Mouse (Mus musculus) layer of hippocampus, adult 9-11 months (tissue): ENCODE measurements around the gene Corin.

ENCODE experiments used
- DNase-seq: peaks from one replicate; pipeline ENCODE4 v3.0.0; 2022

Gene Corin

DNA sequence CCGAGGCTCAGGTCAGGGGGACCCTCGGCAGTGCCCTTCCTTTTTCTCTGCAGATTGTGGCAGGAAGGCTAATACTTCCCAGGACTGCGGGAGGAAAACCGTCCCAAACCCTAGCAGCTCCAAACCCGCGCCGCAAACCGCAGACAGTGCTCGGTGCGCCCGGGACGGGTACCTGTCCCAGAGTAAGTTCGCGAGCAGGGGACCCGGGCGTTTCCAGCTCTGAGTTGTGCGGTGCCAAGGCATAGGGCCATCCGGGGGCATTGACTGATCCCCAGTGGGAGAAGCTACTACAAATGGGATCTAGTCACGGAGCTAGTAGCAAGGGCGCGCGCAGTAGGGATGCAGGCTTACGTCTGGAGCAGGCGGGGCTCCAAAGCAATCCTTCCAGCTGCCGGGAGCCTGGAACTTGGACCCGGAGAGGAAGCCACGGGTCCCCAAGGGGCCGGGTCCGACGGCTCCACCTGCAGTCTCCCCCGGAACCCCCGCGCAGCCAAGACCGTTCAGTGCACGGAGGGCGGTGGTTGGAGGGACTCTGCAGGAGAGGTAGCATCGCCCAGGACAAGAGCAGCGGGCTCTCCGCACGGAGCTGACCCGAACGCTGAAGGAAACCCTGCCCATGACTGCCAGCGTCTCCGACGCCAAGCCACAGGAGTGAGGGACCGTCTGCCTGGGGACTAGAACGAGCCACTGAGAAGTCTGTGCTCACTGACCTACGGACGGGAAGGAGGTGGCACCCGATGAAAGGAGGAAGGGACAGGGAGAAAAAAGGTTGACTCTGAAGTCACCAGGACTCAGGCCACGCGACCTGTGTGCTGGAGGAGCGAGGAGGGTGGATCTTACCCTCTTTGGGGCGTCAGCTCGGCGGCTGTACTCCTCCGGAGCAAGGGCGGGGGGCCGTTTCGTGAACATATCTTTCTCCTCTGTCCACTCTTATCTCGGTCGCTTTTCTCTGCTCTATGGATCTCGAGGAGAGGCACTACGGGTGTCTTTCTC is at the start of gene Corin:
Gene Corin, minus strand, starts transcription at position 943 of the 993 bp plus-strand sequence.
- no peak for DNase-seq

DNA sequence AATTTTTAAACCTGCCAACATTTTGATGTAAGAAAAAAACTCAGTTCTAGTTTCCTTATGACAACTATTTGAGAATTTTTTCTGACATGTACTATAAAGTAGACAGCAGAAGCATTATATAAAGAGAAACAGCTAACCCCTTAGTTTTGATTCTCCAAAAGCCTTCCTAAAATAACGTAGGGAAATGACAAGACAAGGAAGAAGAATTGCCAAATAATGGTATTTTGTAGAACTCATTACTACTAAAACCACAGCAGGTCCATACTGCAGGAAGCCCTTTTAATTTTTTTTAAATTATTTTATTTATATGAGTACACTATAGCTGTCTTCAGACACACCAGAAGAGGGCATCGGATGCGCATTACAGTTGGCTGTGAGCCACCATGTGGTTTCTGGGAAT is 46.9 kb upstream of the Corin start:
- DNase-seq = no peak

DNA sequence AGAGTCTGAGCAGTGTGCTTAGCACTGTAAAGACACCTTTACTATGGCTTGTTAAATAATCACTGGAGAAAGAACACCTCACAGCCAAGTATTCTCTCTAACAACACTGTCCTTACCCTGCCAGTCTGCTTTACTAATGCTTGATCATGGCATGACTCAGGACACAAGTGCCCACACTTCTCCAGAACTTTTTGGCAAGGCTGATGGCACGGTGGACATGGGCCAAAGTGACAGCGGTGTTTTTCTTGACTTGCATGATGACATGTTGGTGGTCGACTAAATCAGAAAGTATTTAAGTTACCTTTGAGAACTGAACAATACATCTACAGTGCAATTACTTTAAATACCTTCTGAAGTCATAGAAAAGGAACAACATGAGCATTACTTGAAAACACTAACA is 24.6 kb upstream of the Corin start:
- DNase-seq = no peak

DNA sequence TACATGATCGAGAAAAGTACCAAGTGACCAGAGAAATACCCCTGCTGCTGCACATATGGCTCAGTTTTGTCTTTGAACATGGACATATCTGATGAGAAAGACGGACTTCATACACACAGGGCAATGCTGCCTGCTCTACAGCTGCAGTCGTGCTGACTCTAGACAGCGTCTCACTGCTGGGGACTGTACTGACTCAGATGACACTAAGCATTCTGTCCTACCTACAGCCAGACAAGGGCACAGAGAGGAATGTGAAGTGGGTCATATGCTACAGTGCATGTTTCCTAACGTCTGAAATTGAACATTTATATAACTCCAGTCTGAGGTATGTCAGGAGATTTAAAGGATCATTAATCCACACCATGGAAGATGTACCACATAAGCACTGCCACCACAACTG is 9.5 kb upstream of the Corin start:
- no peak for DNase-seq

DNA sequence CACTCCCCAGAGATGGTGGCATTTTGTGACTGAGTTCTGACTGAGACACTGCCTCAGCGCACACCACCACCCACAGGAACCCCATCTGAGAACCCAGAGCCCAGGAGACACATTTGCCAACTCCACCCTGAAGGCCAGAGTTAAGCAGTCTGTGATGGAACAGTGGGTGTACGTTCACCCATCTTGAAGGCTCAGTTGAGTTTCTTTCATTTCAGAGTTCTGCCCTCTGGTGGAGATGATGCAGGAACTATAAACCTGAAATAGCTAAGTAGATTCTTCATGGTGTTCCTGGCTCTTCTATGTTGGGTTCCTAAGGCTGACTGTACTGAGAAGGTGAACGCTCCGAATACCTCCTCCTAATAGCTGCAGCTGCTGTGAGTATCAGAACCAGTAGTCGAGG is 1.5 kb upstream of the Corin start:
- DNase-seq = peak; percentile 14

DNA sequence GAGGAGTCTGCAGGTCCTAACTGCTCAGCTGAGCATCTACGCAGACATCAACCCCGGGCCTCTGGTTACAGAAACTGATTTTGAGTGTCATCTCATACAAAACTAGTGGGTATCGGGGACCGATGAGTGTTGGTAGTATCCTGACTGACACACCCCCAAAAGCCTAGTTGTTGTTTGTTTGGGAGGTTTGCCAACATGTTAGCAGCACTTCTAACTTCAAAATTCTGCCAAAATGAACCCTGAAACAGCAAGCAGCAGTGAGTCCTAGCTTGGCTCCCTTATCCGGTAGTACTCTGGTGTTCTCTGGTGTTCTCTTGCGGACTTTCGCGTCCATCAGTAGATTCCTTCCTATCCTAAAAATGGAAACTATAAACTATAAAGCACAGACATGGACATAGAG is 1.5 kb downstream of the Corin start:
- DNase-seq = no peak

DNA sequence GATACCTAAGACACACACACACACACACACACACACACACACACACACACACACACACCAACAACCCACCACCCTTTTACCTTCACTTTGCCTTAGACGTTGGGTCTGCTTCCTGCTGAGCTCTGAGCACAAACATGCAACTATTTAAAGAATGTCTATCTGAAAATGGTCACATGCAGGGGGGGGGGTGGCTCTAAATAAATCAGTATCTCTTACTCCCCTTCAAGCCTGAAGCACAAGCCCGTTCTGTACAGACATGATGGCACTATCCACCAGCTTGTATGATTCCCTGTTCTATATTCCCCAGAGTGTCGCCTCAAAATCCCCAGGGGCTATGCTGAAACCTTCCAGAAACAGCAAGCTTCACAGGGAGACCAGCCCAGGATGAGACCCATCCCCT is 2.5 kb downstream of the Corin start:
- DNase-seq = no peak

DNA sequence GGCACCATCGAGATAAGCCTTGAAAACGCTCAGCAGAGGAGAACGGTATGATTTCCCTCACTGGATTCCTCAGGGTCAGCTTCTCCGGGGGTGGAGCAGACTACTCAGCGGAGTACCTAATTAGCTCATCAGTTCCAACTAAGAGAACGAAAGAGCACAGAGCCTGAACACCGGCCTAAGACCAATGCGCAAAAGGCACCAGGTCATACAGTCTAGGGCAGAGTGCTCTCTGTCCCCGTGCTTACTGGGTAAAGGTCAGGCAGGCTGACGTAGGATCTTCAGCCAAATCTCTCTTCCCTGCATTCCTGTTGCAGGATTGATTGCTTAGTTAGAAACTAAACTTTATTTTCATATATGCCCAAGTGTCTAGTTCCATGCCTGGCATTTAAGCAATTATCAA is 6.0 kb downstream of the Corin start:
- DNase-seq = no peak

DNA sequence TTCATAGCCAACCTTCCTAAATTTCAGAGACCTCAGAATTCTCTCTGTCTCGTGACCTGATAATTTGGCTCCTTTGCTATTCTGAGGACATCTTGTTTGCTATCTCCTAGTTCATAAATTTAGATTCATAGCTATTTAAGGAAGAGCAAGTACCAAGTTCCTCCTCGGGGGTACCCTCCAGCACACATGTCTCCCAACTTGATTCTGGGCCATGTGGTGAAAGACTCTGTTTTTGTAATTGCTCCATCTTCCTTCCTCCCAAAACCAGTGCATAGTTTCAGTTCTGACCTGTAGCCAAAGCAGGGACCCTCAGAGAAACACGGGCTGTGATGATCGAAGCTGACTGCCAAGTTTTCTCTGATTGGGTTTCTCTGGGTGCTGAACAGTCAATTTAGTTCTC is 7.5 kb downstream of the Corin start:
- DNase-seq = no peak

DNA sequence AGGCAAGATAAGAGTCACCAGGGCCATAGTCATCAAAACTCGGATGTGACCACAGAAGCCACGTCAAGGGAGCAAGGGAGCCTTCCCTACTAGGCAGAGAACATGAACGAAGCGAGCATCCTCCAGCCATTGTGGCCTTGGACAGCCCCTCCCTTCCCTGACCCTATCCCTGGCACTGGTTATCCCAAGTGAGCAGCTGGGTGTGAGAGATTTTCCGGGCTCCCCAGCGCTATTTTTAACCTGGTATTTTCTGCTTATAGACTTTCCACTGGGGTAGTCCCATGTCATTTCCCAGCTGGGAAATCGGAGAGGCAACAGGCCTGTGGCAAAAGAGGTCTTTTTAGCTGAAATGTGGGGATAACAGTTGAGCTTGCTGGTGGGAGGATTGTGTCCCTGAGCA is 10.4 kb downstream of the Corin start:
- no peak for DNase-seq

DNA sequence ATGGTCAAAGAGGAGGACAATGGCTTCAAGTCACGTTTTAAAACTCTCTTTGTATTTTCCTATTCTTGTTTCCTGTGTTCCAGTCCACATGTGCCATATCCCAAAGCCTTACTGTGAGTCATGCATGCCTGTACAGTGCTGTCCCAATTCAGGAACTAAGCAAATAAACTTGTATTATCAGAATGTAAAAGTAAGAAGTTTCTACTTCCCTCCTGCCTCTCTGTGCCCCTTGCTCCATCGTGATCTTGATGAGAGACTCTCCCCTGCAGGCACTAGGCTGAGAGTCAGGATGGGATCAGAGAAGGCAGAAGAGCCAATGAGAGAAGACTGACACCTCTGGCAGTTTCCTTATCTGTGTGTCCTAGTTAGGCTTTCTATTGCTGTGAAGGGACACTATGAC is 13.0 kb downstream of the Corin start:
- DNase-seq = no peak

DNA sequence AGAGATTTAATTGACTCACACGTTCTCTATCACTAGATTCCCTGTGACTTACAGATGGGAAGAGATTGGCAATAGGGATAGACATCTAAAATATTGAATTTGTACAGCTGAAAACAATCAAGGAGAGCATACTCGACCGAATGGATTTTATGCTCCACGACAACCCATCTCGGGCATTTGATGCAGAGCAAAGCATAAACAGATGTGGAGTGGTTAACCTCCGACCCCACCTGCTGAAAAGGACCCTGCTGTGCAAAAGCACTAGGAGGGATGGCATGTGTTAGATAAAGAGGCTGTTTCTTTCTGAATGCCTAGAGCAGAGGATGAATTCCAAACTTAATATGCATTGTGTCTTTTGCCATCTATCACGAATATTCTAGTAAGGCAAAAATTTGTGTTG is 23.8 kb downstream of the Corin start:
- DNase-seq = no peak

DNA sequence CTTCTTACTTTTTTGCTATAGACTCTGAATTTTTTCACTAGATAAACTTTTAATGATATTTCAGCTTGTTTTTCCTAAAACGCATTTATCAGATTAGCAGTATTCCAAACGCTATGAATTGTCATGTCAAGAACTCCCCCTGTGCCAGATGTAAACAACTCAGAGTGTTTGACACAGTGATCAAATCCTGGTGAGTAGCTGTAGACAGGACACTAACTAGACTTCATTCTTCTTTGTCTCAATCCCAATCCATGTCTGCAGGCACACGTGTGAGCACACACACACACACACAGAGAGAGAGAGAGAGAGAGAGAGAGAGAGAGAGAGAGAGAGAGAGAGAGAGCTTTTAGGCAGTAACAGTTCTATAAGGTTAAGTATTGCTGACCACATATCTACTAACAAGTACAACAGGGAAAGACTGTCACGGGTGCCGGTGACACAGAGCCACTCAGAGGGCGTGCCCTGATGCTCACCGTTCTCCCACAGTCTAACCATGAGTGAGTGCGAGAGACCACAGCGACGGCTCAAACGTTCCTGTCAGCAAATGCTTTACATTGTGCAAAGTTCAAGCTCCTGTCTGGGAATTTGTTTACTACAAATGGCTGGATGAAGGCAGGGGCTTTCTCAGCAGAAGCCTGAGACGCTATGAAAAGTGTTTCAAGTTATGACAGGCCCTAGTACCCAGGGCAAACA is 31.8 kb downstream of the Corin start:
- DNase-seq = no peak

DNA sequence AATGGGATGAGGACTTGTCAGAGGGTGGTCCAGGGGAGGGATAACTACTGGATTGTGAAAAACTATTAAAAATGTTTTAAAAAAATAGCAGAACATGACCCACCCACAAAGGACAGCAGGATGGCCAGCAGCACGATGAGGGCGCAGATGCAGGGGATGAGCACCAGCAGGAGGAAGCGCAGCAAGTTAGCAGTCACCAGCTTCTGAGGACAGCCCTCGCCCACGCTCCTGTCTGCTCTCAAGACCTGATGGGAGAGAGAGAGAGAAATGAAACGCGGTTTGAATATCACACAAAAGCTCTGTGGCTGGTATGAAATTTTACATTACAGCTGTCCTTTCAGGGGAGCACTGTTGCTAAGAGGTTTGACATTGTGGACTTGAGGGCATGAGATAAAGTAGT is 32.5 kb downstream of the Corin start:
- DNase-seq = peak; percentile 67

DNA sequence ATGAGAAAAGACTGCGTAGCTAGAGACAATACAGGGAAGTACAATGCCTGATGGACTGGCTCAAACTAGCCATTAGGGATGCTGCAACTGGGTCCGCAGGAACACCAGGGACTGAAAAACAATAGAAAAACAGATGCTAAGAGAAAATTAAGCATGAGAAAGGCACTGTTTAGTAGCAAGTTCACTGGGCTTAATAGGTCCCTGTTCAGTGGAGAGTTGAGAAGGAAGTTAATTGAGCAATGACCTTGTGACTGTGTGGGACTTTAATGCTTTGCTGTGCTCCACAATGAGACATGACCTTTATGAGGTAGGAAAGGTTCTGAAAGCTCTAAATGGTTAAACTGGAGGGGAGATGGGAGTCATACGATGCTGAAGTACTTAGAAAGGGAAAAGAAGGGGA is 39.3 kb downstream of the Corin start:
- DNase-seq = no peak

DNA sequence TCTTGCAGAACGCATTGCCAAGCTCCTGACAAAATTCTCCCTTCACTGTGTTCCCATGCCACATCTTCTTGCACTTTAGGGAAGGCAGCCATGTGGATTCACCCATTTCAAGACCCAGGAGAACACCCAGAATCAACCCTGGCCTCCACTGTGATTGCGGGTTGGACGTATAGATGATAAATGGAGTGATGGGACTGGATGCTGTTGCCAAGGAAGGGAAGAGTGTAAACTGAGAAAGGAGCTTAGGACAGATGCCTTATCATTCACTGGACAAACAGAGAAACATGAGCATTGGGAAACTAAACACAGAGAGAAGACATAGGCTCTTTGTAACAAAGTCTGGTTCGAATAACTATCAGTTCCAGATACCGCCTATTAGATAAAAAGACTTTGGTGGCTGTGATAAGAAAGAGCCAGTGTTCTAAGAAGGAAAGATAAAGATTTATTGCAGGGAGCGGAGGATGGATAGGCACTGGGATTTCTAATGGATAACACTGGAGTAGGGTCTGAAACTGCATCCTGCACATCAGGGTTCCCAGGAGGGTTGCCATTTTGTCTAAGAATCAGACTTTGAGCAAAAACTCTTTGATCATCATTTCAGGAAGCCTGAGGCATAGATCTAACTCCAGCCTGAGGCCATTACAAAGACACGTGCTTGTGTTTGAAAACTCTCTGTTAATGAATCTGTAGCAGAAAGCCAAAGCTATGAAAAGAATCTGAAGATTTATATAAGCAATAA is 44.7 kb downstream of the Corin start:
- no peak for DNase-seq

DNA sequence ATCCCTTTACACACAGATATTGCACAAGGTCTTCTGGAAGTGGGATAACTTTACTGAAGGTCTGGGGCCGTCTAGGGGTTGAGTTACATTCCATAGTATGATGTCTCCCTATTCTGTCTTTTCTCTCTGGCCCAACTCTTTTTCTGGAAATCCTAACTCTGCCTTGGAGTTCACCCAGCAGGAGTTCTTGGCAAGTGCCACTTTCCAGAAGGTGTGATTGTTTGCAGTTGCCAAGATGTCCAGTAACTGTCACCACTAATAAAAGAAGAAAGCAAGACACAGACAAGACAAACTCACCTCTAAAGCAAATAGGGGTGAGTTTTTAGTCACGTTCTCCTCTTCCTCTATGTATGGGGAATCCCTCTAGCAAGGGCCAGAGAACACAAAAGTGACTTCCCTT is 50.6 kb downstream of the Corin start:
- DNase-seq = no peak

DNA sequence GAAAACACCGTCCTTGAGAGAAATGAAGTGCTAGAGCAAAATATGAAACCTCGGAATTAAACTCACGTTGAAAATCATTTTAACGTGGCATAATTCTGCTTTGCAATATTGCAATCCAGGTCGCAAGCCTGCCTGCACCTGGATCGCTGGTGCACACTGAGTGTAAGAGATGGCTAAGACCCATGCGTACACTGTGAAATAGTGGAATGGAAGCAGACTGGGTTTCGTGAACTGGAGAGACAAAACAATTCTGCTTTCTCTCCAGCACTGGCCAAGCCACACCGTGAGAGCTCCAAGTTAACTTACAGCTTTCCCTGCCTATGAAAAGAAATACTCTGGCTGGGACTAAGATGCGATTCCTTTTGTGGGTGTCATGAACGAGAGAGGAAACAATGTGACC is 51.1 kb downstream of the Corin start:
- no peak for DNase-seq

DNA sequence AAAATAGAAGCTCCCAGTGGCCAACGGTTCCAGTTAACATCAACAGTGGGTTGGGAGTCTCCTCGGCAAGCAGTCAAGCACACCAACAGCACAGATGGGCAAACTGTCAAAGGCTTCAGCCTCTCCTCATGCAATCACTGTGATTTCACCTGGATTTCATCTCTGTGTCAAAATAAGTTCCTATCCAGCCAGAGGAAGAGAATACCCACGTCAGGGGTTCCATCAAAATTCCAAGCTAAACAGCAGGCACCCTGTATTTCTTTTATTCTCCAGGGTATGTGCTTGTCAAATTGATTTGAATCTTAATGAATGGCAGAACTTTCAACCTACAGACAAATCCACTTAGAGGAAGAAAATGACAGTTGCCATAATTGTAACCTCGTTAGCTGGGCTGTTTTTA is 51.5 kb downstream of the Corin start:
- DNase-seq = no peak

DNA sequence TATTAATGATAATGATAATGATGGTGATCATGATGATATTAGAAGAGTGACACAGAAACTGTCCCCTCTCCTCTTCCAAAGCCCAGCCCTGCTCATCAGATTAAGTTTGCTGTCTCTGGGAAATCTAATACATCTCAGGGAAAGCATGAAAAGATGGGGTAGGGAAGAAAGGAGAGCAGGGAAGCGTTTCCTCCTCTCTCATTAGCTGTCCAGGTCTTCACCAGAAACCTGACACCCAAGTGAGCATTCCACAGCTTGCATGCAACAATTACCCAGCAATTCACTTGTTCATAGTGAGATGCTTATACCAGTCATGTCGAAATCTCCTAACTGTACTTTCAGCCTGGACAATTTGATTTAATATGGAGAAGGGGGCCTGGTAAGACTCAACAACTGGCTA is 55.4 kb downstream of the Corin start:
- DNase-seq = no peak

DNA sequence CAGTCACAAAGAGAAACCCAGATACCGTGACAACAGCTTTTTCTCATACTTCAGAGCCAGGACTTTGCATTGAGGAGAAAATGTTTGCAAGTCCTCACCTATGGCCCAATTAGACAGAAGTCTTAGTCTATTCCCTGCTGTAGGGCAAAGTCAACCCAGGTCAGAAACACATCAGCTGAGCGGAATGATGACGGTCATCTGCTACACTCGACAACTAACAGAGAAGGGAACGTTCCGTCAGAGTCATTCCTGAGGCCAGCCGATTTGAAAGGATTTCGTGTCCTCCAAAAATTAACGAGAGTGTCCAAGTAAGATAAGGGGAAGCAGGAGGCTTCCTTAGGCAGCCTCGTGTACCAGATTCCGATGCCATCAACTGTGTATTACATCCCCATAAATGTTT is 58.2 kb downstream of the Corin start:
- DNase-seq = no peak

DNA sequence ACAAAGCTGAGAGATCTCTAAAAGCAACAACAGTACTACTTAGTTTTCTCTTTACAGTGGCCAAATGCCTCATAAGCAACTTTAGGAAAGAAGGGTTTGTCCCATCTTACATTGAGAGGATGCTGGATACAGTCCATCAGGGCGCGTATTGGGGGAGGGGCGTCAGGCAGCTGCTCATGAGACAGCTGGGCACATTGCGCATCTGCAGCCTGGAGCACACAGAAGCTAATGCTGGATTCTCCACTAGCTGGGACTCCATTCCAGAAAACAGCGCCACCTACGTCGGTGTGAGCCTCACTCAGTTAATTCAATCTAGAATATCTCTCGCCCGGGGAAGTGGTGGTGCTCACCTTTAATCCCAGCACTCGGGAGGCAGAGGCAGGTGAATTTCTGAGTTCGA is 60.3 kb downstream of the Corin start:
- no peak for DNase-seq

DNA sequence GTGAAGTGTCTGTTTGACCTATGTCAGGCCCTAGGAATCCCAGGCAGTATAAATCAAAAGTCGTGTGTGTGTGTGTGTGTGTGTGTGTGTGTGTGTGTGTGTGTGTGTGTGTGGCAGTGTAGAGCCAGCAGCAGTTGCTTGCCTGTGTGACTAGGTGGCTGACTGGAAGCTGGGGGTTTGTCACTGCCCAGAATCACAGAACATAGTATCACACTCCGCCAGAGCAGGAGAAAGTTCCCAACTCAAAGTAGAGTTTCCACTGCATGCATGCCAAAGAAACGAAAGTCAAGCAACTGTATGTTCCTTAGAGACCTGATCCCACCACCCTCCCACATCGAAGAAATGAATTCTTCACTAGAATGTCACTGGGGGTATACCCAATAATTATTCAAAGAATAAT is 61.3 kb downstream of the Corin start:
- DNase-seq = no peak

DNA sequence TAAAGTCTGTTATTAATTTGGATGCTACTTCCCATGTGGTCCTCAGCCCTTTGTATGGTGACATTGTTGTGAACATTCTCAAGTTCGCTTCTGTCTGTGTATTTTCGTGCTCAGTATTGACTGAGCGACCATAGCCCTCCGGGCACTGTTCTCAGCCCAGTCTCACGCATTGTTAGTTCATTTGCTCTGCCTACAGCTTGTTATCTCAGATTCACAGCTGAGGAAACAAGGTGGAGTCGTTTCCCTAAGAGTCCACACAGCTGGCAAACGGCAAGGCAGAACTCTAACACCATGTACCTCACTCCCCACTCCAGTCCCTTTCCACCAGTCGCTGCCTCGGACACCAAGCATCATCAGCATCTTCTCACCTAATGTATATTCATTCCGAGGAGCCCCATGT is 63.1 kb downstream of the Corin start:
- no peak for DNase-seq
